Mouse (Mus musculus): Measurements from ENCODE around the gene Lcp2.

DNA sequence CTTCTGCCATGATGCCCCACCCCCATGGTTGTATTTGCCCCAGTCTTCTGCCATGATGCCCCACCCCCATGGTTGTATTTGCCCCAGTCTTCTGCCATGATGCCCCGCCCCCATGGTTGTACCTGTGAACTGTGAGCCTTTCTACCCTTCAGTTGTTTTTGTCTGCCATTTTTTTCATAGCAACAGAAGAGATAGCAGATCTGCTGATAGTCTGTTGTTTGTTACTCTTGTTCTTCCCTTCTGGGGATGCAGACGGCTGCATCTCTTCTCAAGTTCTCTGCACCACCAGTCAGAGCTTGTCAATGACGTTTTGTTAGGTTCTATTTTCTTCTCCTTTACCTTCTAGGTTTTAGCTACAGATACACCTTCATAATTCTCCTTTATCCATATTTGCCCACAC lies 70.9 kb downstream of the Lcp2 start:
- TF ChIP-seq CTCF (IDR thresholded peaks at IDR 0.05; ENCODE audit: control insufficient read depth, insufficient read depth, low read length) (no peak), POLR2A (IDR thresholded peaks at IDR 0.05; ENCODE audit: borderline replicate concordance, control insufficient read depth, low read depth, low read length) (no peak)

All from bone marrow, adult 2 months (tissue).